Mouse (Mus musculus): ENCODE results near the gene Kmt2d. TPM values are rescaled to one million over a fixed set of nuclear protein-coding genes. Genes with fewer than 3 reads are reported as not detected.

Kmt2d gene
- total and polyA plus RNA-seq, 3 experiments = 4.8 to 22.7 (median 14.1) TPM

DNA sequence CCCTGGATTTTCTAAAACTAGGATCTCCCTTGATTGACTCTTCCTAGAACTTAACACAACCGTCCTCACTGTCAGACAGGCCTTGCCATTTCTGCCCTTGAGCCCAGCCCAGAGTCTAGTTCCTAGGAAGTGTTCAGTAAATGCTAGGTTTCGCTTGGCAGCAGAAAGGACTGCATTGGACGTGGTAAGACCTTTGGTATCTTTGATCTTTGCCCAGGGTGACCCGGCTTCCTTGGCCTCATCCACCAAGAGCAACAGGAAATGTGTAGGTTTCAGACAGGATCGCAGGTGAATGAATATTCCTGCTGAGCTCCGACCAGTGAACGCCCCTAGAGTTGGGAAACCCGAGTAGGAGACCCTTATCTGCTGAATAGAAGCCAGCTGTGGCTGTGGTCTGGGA lies 68.1 kb downstream of the Kmt2d start:
- dilution Hi-C loops (cut with MboI; ENCODE audit: extremely low pct_ligation_motif_present, extremely low pct_unique_long_range_greater_than_20kb, low sequenced_read_pairs) = no loop called here
- Histone ChIP-seq H3K4me2 (ENCODE audit: insufficient read depth, low read depth, poor library complexity, severe bottlenecking) (no peak overlapping the region), H3K4me3 (replicated peaks in 1 of 3; ENCODE audit: low read depth in 2 of 3, low read length in 2 of 3, poor library complexity in 1 of 3) (no peak overlapping the region), H3K36me3 (replicated peaks in 1 of 2; ENCODE audit: control insufficient read depth in 1 of 2, insufficient read depth in 1 of 2, low read length in 1 of 2) (no peaks in the 10 kb centered on the region), H3K9me3 (replicated peaks; ENCODE audit: low read length) (peaks cover 16% of the 10 kb centered on the region), H3K9ac (ENCODE audit: insufficient read depth, low read depth) (no peak overlapping the region), H3K27me3 (replicated peaks) (peaks cover 75% of the 10 kb centered on the region), H3K79me2 (replicated peaks; ENCODE audit: control insufficient read depth, extremely low read depth, insufficient read depth, poor library complexity, severe bottlenecking) (no peaks in the 10 kb centered on the region), H3K4me1 (ENCODE audit: control insufficient read depth in 1 of 2, insufficient read depth in 2 of 2) (peaks cover 2 to 35% of the 10 kb centered on the region in 2 experiments; a peak in 2 of 4 replicates), H3K27ac (ENCODE audit: insufficient read depth, low read depth) (no peak overlapping the region)
- no peak for TF ChIP-seq ZKSCAN1 (IDR thresholded peaks at IDR 0.05; ENCODE audit: borderline replicate concordance, low read depth, low read length)
- TF ChIP-seq KAT2A (IDR thresholded peaks at IDR 0.05; ENCODE audit: insufficient replicate concordance, low read length) = no peak
- TF ChIP-seq MAZ (IDR thresholded peaks at IDR 0.05; ENCODE audit: low read depth, low read length) = no peak
- TF ChIP-seq MYC (IDR thresholded peaks at IDR 0.05; ENCODE audit: low read depth, low read length) = no peak
- no peak for TF ChIP-seq EP300 (IDR thresholded peaks at IDR 0.05; ENCODE audit: low read length)
- no peak for TF ChIP-seq ELF1 (IDR thresholded peaks at IDR 0.05; ENCODE audit: low read depth, low read length)
- TF ChIP-seq SIN3A (IDR thresholded peaks at IDR 0.05; ENCODE audit: low read length) = no peak
- no peak for TF ChIP-seq GABPA (IDR thresholded peaks at IDR 0.05; ENCODE audit: insufficient replicate concordance, low read depth, low read length)
- no peak for TF ChIP-seq E2F4 (IDR thresholded peaks at IDR 0.05; ENCODE audit: insufficient replicate concordance, low read depth, low read length)
- TF ChIP-seq ETS1 (conservative IDR thresholded peaks at IDR 0.05; ENCODE audit: low read depth, low read length) = no peak
- no peak for TF ChIP-seq TCF12 (IDR thresholded peaks at IDR 0.05; ENCODE audit: low read depth, low read length)
- no peak for TF ChIP-seq MXI1 (IDR thresholded peaks at IDR 0.05; ENCODE audit: low read depth, low read length)
- TF ChIP-seq HCFC1 (IDR thresholded peaks at IDR 0.05; ENCODE audit: low read depth, low read length) = no peak
- TF ChIP-seq TBP (conservative IDR thresholded peaks at IDR 0.05; ENCODE audit: low read depth, low read length) = no peak
- TF ChIP-seq USF1 (IDR thresholded peaks at IDR 0.05; ENCODE audit: low read depth, low read length) = no peak
- no peak for TF ChIP-seq ZC3H11A (IDR thresholded peaks at IDR 0.05; ENCODE audit: low read depth, low read length)
- no peak for TF ChIP-seq CHD1 (IDR thresholded peaks at IDR 0.05; ENCODE audit: low read depth, low read length)
- DNase-seq (ENCODE audit: extremely low read depth) = no peak
- in situ Hi-C loops (cut with MboI; ENCODE audit: low pct_ligation_motif_present, low pct_unique_long_range_greater_than_20kb, low sequenced_read_pairs) = loop anchor here (5.0 kb wide), 1 partner anchor 81 kb away; no protein-coding TSS in a partner anchor

DNA sequence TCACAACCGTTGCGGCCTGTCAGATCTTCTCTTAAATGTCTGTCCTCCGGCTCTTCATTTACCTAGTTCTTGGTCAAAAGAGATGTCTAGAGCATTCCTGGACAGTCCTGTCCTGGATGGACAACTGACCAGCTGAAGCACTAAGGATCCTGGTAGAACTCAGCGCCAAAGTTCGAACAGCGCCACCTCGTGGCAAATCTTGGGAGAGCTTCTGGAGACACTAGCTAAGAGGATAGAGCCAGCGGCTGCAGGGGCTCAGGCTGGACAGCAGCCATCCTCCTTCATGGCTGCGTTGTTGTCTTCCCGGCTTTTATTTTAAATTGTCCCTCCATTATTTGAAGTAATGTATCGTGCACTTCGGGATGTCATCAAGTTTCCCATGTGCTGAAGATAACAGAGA lies 71.6 kb downstream of the Kmt2d start:
- H3K4me3 ChIP-seq (replicated peaks in 1 of 3; ENCODE audit: low read depth in 2 of 3, low read length in 2 of 3, poor library complexity in 1 of 3) = no peak overlapping the region
- no peaks in the 10 kb centered on the region for H3K79me2 ChIP-seq (replicated peaks; ENCODE audit: control insufficient read depth, extremely low read depth, insufficient read depth, poor library complexity, severe bottlenecking)
- dilution Hi-C loops (cut with MboI; ENCODE audit: extremely low pct_ligation_motif_present, extremely low pct_unique_long_range_greater_than_20kb, low sequenced_read_pairs) (no loop called here), in situ Hi-C loops (cut with MboI; ENCODE audit: low pct_ligation_motif_present, low pct_unique_long_range_greater_than_20kb, low sequenced_read_pairs) (no loop called here)
- H3K9ac ChIP-seq (ENCODE audit: insufficient read depth, low read depth) = no peak overlapping the region
- peaks cover 55% of the 10 kb centered on the region for H3K27me3 ChIP-seq (replicated peaks)
- no peak overlapping the region; the same call in 1 of the 2 replicates for H3K4me2 ChIP-seq (ENCODE audit: insufficient read depth, low read depth, poor library complexity, severe bottlenecking)
- H3K4me1 ChIP-seq (ENCODE audit: control insufficient read depth in 1 of 2, insufficient read depth in 2 of 2) = peaks cover 22 to 55% of the 10 kb centered on the region in 2 experiments
- TF ChIP-seq RAD21 (IDR thresholded peaks at IDR 0.05; ENCODE audit: low read depth, low read length) (peak; percentile 60), GABPA (IDR thresholded peaks at IDR 0.05; ENCODE audit: insufficient replicate concordance, low read depth, low read length) (no peak), ZKSCAN1 (IDR thresholded peaks at IDR 0.05; ENCODE audit: borderline replicate concordance, low read depth, low read length) (no peak), POLR2AphosphoS2 (IDR thresholded peaks at IDR 0.05; ENCODE audit: low read depth, low read length) (no peak), CTCF (conservative IDR thresholded peaks at IDR 0.05 in 1 of 2, IDR thresholded peaks at IDR 0.05 in 1 of 2; ENCODE audit: low read depth in 2 of 2, low read length in 2 of 2) (peak; percentile 88 to 93), SMC3 (IDR thresholded peaks at IDR 0.05; ENCODE audit: low read depth, low read length) (peak; percentile 90), CHD2 (IDR thresholded peaks at IDR 0.05; ENCODE audit: low read length) (no peak), JUND (conservative IDR thresholded peaks at IDR 0.05; ENCODE audit: low read depth, low read length) (no peak), MAX (IDR thresholded peaks at IDR 0.05; ENCODE audit: low read length) (0 out of 2 replicates have a peak, but pooled peaks have one; percentile 2)
- H3K36me3 ChIP-seq (replicated peaks in 1 of 2; ENCODE audit: control insufficient read depth in 1 of 2, insufficient read depth in 1 of 2, low read length in 1 of 2) = no peaks in the 10 kb centered on the region
- H3K27ac ChIP-seq (ENCODE audit: insufficient read depth, low read depth) = no peak overlapping the region
- peak; percentile 80 for DNase-seq (ENCODE audit: extremely low read depth)
- H3K9me3 ChIP-seq (replicated peaks; ENCODE audit: low read length) = no peaks in the 10 kb centered on the region
